Mouse (Mus musculus) cerebellum, adult 2 months (tissue): Measurements from ENCODE around the gene Actg1.
"Not testable (repeated sequence)": the region's sequence is repeated elsewhere in the genome, so short reads cannot be mapped to it uniquely, and the experiment has no call there.

ENCODE experiments used
- CTCF ChIP-seq: fragments of 200-500 bp; IDR thresholded peaks from 2 replicates; pipeline ENCODE4 v1.5.1; 2011; ENCODE audit warnings: low read depth, mild to moderate bottlenecking, control low read depth, low read length, moderate library complexity, borderline replicate concordance; ENCODE audit not compliant: insufficient read depth
- POLR2A ChIP-seq: fragments of 200-500 bp; IDR thresholded peaks from 2 replicates; pipeline ENCODE4 v1.6.1; 2011; ENCODE audit warnings: low read length, control low read depth, borderline replicate concordance; ENCODE audit not compliant: insufficient read depth

DNA sequence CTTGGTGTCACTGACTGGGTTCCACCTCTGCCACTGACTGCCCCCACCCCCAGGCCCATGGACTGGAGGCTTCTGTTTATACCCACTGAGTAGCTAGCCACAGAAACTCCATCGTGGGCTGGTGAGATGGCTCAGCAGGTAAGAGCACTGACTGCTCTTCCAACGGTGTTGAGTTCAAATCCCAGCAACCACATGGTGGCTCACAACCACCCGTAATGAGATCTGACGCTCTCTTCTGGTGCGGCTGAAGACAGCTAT is 3.7 kb upstream of the Actg1 start:
- not testable (repeated sequence) for TF ChIP-seq CTCF, POLR2A
